14 mouse cellular contexts compared by ENCODE assay signal in genomic region chr2:132643161-132643560, GRCm38 (mm10). TPM values are rescaled to one million over a fixed set of nuclear protein-coding genes. Genes with fewer than 3 reads are reported as not detected.
DNase-seq lines count a peak whose midpoint lies in the region; ATAC-seq and TF ChIP-seq lines count a peak whose summit lies in the region.
"Had no signal": no experiment of that assay in that cellular context is flagged by ENCODE, and none has a peak within 500 bp of the region (broad histone marks: within the 10 kb centered on the region; RNA-seq: fewer than 3 reads in every experiment).

No protein-coding gene starts in this region.

- WGBS in forebrain, postnatal 0 days: 92% methylated on average over 4 of the region's 4 CpGs

- peak; percentile 93 for ATAC-seq in megakaryocyte, adult 5-6 weeks (ENCODE audit: poor library complexity, severe bottlenecking)
- no peak for ATAC-seq in forebrain, postnatal 0 days

- no peak overlapping the region for H3K4me2 ChIP-seq in forebrain, postnatal 0 days (ENCODE audit: low read depth)
- H3K4me2 ChIP-seq: heart, embryonic 11.5 days; hindbrain, embryonic 15.5 days; liver, embryonic 11.5 days; midbrain, embryonic 11.5 days had no signal

- H3K9me3 ChIP-seq in forebrain, postnatal 0 days (ENCODE audit: low read length): no peaks in the 10 kb centered on the region
- H3K9me3 ChIP-seq: hindbrain, embryonic 15.5 days had no signal

- H3K27ac ChIP-seq in forebrain, postnatal 0 days (ENCODE audit: low read depth, low read length): no peak overlapping the region
- H3K27ac ChIP-seq: hindbrain, embryonic 15.5 days had no signal

- H3K9ac ChIP-seq in forebrain, postnatal 0 days: no peak overlapping the region
- H3K9ac ChIP-seq: hindbrain, embryonic 15.5 days had no signal

- H3K27me3 ChIP-seq in forebrain, postnatal 0 days (ENCODE audit: insufficient read depth, low read length): no peaks in the 10 kb centered on the region
- H3K27me3 ChIP-seq: hindbrain, embryonic 15.5 days had no signal

- intact Hi-C loops in gastrocnemius, postnatal 14 days (cut with DNase I; ENCODE audit: low total_unique reads): no loop called here

- no peaks in the 10 kb centered on the region for H3K4me1 ChIP-seq in forebrain, postnatal 0 days (ENCODE audit: insufficient read depth)
- H3K4me1 ChIP-seq: hindbrain, embryonic 15.5 days had no signal

- H3K4me3 ChIP-seq in forebrain, postnatal 0 days (ENCODE audit: low read depth, low read length): no peak overlapping the region
- H3K4me3 ChIP-seq: hindbrain, embryonic 15.5 days had no signal

- no peak for TF ChIP-seq CTCF in forebrain, postnatal 0 days (IDR thresholded peaks at IDR 0.05; ENCODE audit: low read depth)

- H3K36me3 ChIP-seq in forebrain, postnatal 0 days (ENCODE audit: insufficient read depth): no peaks in the 10 kb centered on the region
- H3K36me3 ChIP-seq: hindbrain, embryonic 15.5 days had no signal

- peak; percentile 85 for DNase-seq in CD4-positive helper T cell, adult 2 months (ENCODE audit: low read depth, low spot score)
- peak; percentile 84 for DNase-seq in T-cell, adult 2 months (ENCODE audit: low spot score)
- peak; percentile 64 to 73 for DNase-seq in spleen, postnatal 36 days (ENCODE audit: low spot score in 2 of 2)
- DNase-seq in forebrain, postnatal 0 days: no peak
- no peak for DNase-seq in urinary bladder, adult 18-20 months (ENCODE audit: low spot score in 2 of 2)
- DNase-seq in gastrocnemius, postnatal 14 days: no peak
- DNase-seq in gastrocnemius, adult 8-10 months (ENCODE audit: low spot score in 2 of 2): no peak
- DNase-seq: adrenal gland, adult 2 months; kidney, postnatal 14 days had no signal

RNA-seq across cellular contexts. Expression of gene Shld1, which starts 43.6 kb away (rescaled TPM):
- total RNA-seq in megakaryocyte, adult 5-6 weeks (2015): 15.7 and 16.0 TPM in 2 replicates
- total RNA-seq in megakaryocyte, adult 5-6 weeks (2017): 5.9 and 12.5 TPM in 2 replicates
- total RNA-seq in forebrain, postnatal 0 days (2014; rRNA removed): 17.3 and 20.4 TPM in 2 replicates
- 20.6 and 22.8 TPM in 2 replicates for polyA plus RNA-seq in forebrain, postnatal 0 days (2015; fragmentation: Nextera tagmentation; extraction: Ambion mirVana)
- total RNA-seq in gastrocnemius, postnatal 14 days (2021): 1 to 10 TPM; 3.1 to 3.2 TPM
- total RNA-seq in gastrocnemius, adult 8-10 months (2022): 1 to 10 TPM; 5.6 to 9.8 (median 7.0) TPM

RNA-seq across cellular contexts. Expression of gene Gpcpd1, which starts 55.6 kb away (rescaled TPM):
- 55.9 and 57.3 TPM in 2 replicates for total RNA-seq in megakaryocyte, adult 5-6 weeks (2015)
- 49.6 and 52.2 TPM in 2 replicates for total RNA-seq in megakaryocyte, adult 5-6 weeks (2017)
- total RNA-seq in forebrain, postnatal 0 days (2014; rRNA removed): 79.6 and 97.7 TPM in 2 replicates
- 71.5 and 80.1 TPM in 2 replicates for polyA plus RNA-seq in forebrain, postnatal 0 days (2015; fragmentation: Nextera tagmentation; extraction: Ambion mirVana)
- total RNA-seq in gastrocnemius, postnatal 14 days (2021): 10 to 100 TPM; 68.7 to 92.7 TPM
- 100 to 1,000 TPM; 207 to 271 (median 240) TPM for total RNA-seq in gastrocnemius, adult 8-10 months (2022)

Comparison
In these comparisons a context has a peak if more than half of its experiments do, and no peak if none do; other contexts are left out.
1. DNase-seq: peak in CD4-positive helper T cell, adult 2 months (single experiment), T-cell, adult 2 months (single experiment) and spleen, postnatal 36 days (2 of 2); none in forebrain, postnatal 0 days (single experiment), urinary bladder, adult 18-20 months (0 of 2), gastrocnemius, postnatal 14 days (single experiment) and gastrocnemius, adult 8-10 months (0 of 2).